ENCODE assay signal across 11 mouse cellular contexts in the genomic region with DNA sequence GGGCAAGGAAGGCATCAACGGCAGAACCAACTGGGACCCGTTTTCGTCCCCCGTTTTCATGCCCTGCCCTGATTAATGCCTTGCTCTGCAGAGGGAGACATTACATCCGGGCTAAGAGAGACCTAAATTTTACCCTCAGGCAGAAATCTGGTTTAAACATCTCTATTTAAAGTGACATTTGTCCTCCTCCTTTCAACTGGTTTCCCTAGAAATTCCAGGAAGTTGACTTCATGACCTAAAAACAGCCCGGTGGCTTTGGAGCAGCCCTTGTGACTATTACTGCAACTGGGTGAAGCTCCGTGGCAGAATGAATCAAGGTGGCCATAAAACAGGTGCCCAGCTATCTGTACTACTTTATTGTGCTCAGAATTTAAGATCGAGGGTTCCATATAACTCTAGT. TPM values are rescaled to one million over a fixed set of nuclear protein-coding genes. Genes with fewer than 3 reads are reported as not detected.
DNase-seq lines count a peak whose midpoint lies in the region; ATAC-seq and TF ChIP-seq lines count a peak whose summit lies in the region.
"Had no signal": no experiment of that assay in that cellular context is flagged by ENCODE, and none has a peak within 500 bp of the region (broad histone marks: within the 10 kb centered on the region; RNA-seq: fewer than 3 reads in every experiment).

No protein-coding gene starts in this region.

- H3K4me2 ChIP-seq in embryonic facial prominence, embryonic 14.5 days (ENCODE audit: low read depth, low read length): peak overlapping the region; percentile 83
- peak overlapping the region; percentile 31 for H3K4me2 ChIP-seq in heart, embryonic 15.5 days
- H3K4me2 ChIP-seq in midbrain, embryonic 14.5 days (ENCODE audit: low read length): peak overlapping the region; percentile 20; the same call in 1 of the 2 replicates
- H3K4me2 ChIP-seq: forebrain, embryonic 15.5 days had no signal

- TF ChIP-seq CTCF in kidney, adult 2 months (conservative IDR thresholded peaks at IDR 0.05; ENCODE audit: insufficient read depth, insufficient read length, low read depth, low read length): no peak

- DNase-seq in kidney, adult 2 months: peak; percentile 68
- DNase-seq in kidney, postnatal 14 days: no peak
- DNase-seq in embryonic facial prominence, embryonic 14.5 days (ENCODE audit: low spot score): no peak
- no peak for DNase-seq in midbrain, embryonic 14.5 days
- no peak for DNase-seq in layer of hippocampus, postnatal 36 days
- DNase-seq in testis, postnatal 14 days (ENCODE audit: low spot score): no peak
- DNase-seq: thymus, postnatal 14 days had no signal

- H3K27me3 ChIP-seq in kidney, adult 2 months (replicated peaks; ENCODE audit: control insufficient read depth, insufficient read depth, low read length): no peaks in the 10 kb centered on the region
- no peaks in the 10 kb centered on the region for H3K27me3 ChIP-seq in embryonic facial prominence, embryonic 14.5 days (replicated peaks; ENCODE audit: control insufficient read depth, insufficient read depth, low read length)
- H3K27me3 ChIP-seq in heart, embryonic 15.5 days: no peaks in the 10 kb centered on the region
- H3K27me3 ChIP-seq in midbrain, embryonic 14.5 days (ENCODE audit: control insufficient read depth, insufficient read depth, low read length): no peaks in the 10 kb centered on the region
- H3K27me3 ChIP-seq: CH12.LX; forebrain, embryonic 15.5 days had no signal

- no peak overlapping the region for H3K27ac ChIP-seq in kidney, adult 2 months (ENCODE audit: insufficient read depth, low read depth, low read length)
- H3K27ac ChIP-seq in embryonic facial prominence, embryonic 14.5 days (replicated peaks; ENCODE audit: low read depth, low read length): no peak overlapping the region
- H3K27ac ChIP-seq in heart, embryonic 15.5 days: 0 out of 2 replicates have a peak overlapping the region, but pooled peaks have one; percentile 40
- no peak overlapping the region for H3K27ac ChIP-seq in midbrain, embryonic 14.5 days (replicated peaks; ENCODE audit: low read depth, low read length)
- H3K27ac ChIP-seq: forebrain, embryonic 15.5 days had no signal

- TF ChIP-seq POLR2A in kidney, adult 2 months (IDR thresholded peaks at IDR 0.05; ENCODE audit: low read depth, low read length): no peak

- H3K36me3 ChIP-seq in kidney, adult 2 months (ENCODE audit: control insufficient read depth, insufficient read depth, low read length): no peaks in the 10 kb centered on the region
- H3K36me3 ChIP-seq in embryonic facial prominence, embryonic 14.5 days (ENCODE audit: control insufficient read depth, insufficient read depth, low read length): no peaks in the 10 kb centered on the region
- H3K36me3 ChIP-seq in heart, embryonic 15.5 days: no peaks in the 10 kb centered on the region
- no peaks in the 10 kb centered on the region for H3K36me3 ChIP-seq in midbrain, embryonic 14.5 days (ENCODE audit: control insufficient read depth, insufficient read depth, low read length)
- H3K36me3 ChIP-seq: forebrain, embryonic 15.5 days had no signal

- H3K9me3 ChIP-seq in embryonic facial prominence, embryonic 14.5 days (ENCODE audit: control insufficient read depth, low read length): no peaks in the 10 kb centered on the region
- H3K9me3 ChIP-seq in heart, embryonic 15.5 days (replicated peaks): no peaks in the 10 kb centered on the region
- H3K9me3 ChIP-seq in midbrain, embryonic 14.5 days (ENCODE audit: control insufficient read depth, low read length): no peaks in the 10 kb centered on the region
- H3K9me3 ChIP-seq: forebrain, embryonic 15.5 days had no signal

- WGBS in kidney, adult 2 months: 26% methylated on average over 8 of the region's 8 CpGs
- 38% methylated on average over 8 of the region's 8 CpGs for WGBS in embryonic facial prominence, embryonic 14.5 days
- 42% methylated on average over 8 of the region's 8 CpGs for WGBS in heart, embryonic 15.5 days
- WGBS in midbrain, embryonic 14.5 days: 63% methylated on average over 8 of the region's 8 CpGs

- H3K4me3 ChIP-seq in kidney, adult 2 months (ENCODE audit: insufficient read depth, low read depth, low read length): no peak overlapping the region
- H3K4me3 ChIP-seq in embryonic facial prominence, embryonic 14.5 days (ENCODE audit: low read depth, low read length): no peak overlapping the region
- H3K4me3 ChIP-seq in heart, embryonic 15.5 days: no peak overlapping the region
- no peak overlapping the region for H3K4me3 ChIP-seq in midbrain, embryonic 14.5 days (replicated peaks; ENCODE audit: low read depth, low read length)
- H3K4me3 ChIP-seq: forebrain, embryonic 15.5 days had no signal

- H3K9ac ChIP-seq in embryonic facial prominence, embryonic 14.5 days (ENCODE audit: low read depth, low read length): no peak overlapping the region
- H3K9ac ChIP-seq in heart, embryonic 15.5 days: no peak overlapping the region
- H3K9ac ChIP-seq in midbrain, embryonic 14.5 days (replicated peaks; ENCODE audit: low read length): no peak overlapping the region
- H3K9ac ChIP-seq: forebrain, embryonic 15.5 days had no signal

- H3K4me1 ChIP-seq in kidney, adult 2 months (ENCODE audit: control insufficient read depth, insufficient read depth, low read length): peaks cover 17% of the 10 kb centered on the region
- peaks cover 56% of the 10 kb centered on the region for H3K4me1 ChIP-seq in embryonic facial prominence, embryonic 14.5 days (ENCODE audit: control insufficient read depth, insufficient read depth, low read length)
- peaks cover 59% of the 10 kb centered on the region for H3K4me1 ChIP-seq in heart, embryonic 15.5 days (replicated peaks)
- H3K4me1 ChIP-seq in midbrain, embryonic 14.5 days (ENCODE audit: control insufficient read depth, insufficient read depth, low read length): peaks cover 43% of the 10 kb centered on the region

- ATAC-seq in embryonic facial prominence, embryonic 14.5 days (ENCODE audit: low read depth): no peak
- ATAC-seq in heart, embryonic 15.5 days (replicated peaks; ENCODE audit: insufficient number of reproducible peaks, insufficient read depth, low FRiP score, low read depth): no peak
- no peak for ATAC-seq in midbrain, embryonic 14.5 days (ENCODE audit: low FRiP score, low TSS enrichment)
- ATAC-seq in erythroblast, adult 5-6 weeks (replicated peaks; ENCODE audit: low FRiP score, poor library complexity, severe bottlenecking): no peak
- ATAC-seq: forebrain, embryonic 15.5 days had no signal

RNA-seq across cellular contexts. Expression of gene Adgrl2, which starts 8.6 kb away (rescaled TPM):
- 22.4 and 25.7 TPM in 2 replicates for polyA plus RNA-seq in kidney, adult 2 months (2012; rRNA removed)
- 80.2 and 91.6 TPM in 2 replicates for polyA plus RNA-seq in embryonic facial prominence, embryonic 14.5 days (2014; fragmentation: Nextera tagmentation; extraction: Ambion mirVana)
- polyA plus RNA-seq in heart, embryonic 15.5 days (2015; fragmentation: Nextera tagmentation; extraction: Ambion mirVana): 33.3 and 39.8 TPM in 2 replicates
- 142 and 160 TPM in 2 replicates for polyA plus RNA-seq in midbrain, embryonic 14.5 days (2014; fragmentation: Nextera tagmentation; extraction: Ambion mirVana)
- 0.58 and 1.3 TPM in 2 replicates for total RNA-seq in erythroblast, adult 5-6 weeks (2015; ENCODE audit: low replicate concordance)
- total RNA-seq in erythroblast, adult 5-6 weeks (2017; ENCODE audit: low replicate concordance): 0.84 and 2.0 TPM in 2 replicates
- 10 to 100 TPM; 59.1 to 61.5 TPM for total RNA-seq in layer of hippocampus, postnatal 36 days (2021)

Comparison
In these comparisons a context has a peak if more than half of its experiments do, and no peak if none do; other contexts are left out.
1. H3K4me2 ChIP-seq: peak in every context shown above with its lines; median percentile 83 in embryonic facial prominence, embryonic 14.5 days; 31 in heart, embryonic 15.5 days; 20 in midbrain, embryonic 14.5 days.